Mouse (Mus musculus): Measurements from ENCODE around the gene Myoz1. TPM values are rescaled to one million over a fixed set of nuclear protein-coding genes. Genes with fewer than 3 reads are reported as not detected.
"Not testable (repeated sequence)": the region's sequence is repeated elsewhere in the genome, so short reads cannot be mapped to it uniquely, and the experiment has no call there.

The Myoz1 gene
- polyA plus RNA-seq, 1 experiment from 2014 or later = 0.63 TPM

GRCm38 (mm10) chr14:20654690-20655421, 1.5 kb downstream of the Myoz1 start:
- Histone ChIP-seq H3K4me3 (no peak overlapping the region), H3K9me3 (no peaks in the 10 kb centered on the region), H3K27me3 (no peaks in the 10 kb centered on the region), H3K27ac (no peak overlapping the region), H3K4me2 (replicated peaks) (no peak overlapping the region), H3K36me3 (no peaks in the 10 kb centered on the region), H3K9ac (no peak overlapping the region), H3K4me1 (no peaks in the 10 kb centered on the region)
- ATAC-seq (ENCODE audit: insufficient number of reproducible peaks, insufficient read depth, low FRiP score, low TSS enrichment) = no peak
- WGBS = 82% methylated on average over 9 of the region's 9 CpGs

DNA sequence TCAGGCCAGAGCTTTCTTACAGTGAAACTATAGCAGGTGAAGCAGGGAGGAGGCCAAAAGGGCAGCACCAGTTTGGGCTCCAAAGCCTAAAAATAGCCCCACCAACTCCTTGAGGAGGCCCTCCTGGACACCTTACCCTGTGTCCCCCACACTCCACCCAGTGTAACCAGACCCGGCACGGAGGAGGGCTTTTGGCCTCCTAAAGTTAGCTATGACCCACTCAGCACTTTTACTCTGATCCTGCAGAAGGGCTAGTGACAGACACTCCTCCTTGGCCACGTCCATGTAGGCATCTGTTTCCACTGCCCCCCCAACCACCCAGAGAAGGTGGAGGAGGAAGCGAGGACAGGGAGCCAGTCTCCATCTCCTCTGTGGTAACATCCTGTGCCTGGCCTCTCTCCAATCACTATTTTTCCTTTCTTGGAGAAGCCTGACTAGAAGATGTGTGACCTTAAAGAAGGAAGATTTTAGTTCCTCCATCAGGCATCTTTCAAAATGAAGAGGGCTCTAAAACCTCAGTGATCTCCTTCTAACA, 4.6 kb downstream of the Myoz1 start:
- H3K27ac ChIP-seq = no peak overlapping the region
- 65% methylated on average over 4 of the region's 4 CpGs for WGBS
- ATAC-seq (ENCODE audit: insufficient number of reproducible peaks, insufficient read depth, low FRiP score, low TSS enrichment) = no peak

DNA sequence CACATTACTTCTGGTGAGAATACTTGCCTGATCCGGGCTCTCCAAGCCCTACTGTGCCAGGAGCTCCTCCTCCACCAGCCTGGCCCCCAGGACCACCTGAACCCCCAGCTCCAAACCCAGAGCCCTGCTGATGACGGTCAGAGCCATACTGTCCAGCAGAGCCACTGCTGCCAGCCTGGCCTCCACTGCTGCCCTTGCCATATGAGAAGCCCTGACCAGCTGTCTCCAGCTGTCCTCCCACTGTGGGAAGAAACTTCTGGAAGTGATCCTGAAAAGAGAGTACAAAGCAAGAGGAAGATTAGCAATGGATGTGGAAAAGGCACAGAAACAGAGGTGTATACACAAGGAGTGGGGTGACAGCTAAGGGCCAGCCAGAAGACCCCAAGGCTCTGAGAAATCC, 5.3 kb downstream of the Myoz1 start:
- no peak for ATAC-seq (ENCODE audit: insufficient number of reproducible peaks, insufficient read depth, low FRiP score, low TSS enrichment)
- H3K9ac ChIP-seq = no peak overlapping the region
- no peaks in the 10 kb centered on the region for H3K36me3 ChIP-seq
- H3K9me3 ChIP-seq = no peaks in the 10 kb centered on the region
- H3K4me2 ChIP-seq (replicated peaks) = no peak overlapping the region
- no peaks in the 10 kb centered on the region for H3K4me1 ChIP-seq
- no peak overlapping the region for H3K27ac ChIP-seq
- H3K27me3 ChIP-seq = no peaks in the 10 kb centered on the region
- 65% methylated on average over 2 of the region's 2 CpGs for WGBS
- no peak overlapping the region for H3K4me3 ChIP-seq

More for the DNA sequence above, 4.6 kb downstream of the Myoz1 start:
- H3K9me3 ChIP-seq = no peaks in the 10 kb centered on the region
- H3K36me3 ChIP-seq = no peaks in the 10 kb centered on the region
- H3K4me1 ChIP-seq = no peaks in the 10 kb centered on the region
- H3K9ac ChIP-seq = no peak overlapping the region
- no peak overlapping the region for H3K4me3 ChIP-seq
- H3K27me3 ChIP-seq = no peaks in the 10 kb centered on the region
- no peak overlapping the region for H3K4me2 ChIP-seq (replicated peaks)

DNA sequence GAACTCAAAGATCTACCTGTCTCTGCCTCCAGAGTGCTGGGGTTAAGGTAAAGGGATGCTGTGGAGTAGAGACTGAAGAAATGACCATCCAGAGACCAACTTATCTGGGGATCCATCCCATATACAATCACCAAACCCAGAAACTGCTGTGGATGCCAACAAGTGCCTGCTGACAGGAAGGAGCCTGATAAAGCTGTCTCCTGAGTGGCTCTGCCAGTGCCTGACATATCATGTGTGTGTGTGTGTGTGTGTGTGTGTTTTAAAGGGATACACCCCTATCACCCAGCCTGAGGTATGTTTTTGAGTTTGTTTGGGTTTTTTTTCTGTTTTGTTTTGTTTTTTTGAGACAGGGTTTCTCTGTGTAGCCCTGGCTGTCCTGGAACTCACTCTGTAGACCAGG, 10.0 kb downstream of the Myoz1 start:
- Histone ChIP-seq H3K9me3 (no peaks in the 10 kb centered on the region), H3K4me3 (no peak overlapping the region), H3K36me3 (no peaks in the 10 kb centered on the region), H3K4me2 (replicated peaks) (no peak overlapping the region), H3K4me1 (0 out of 2 replicates have a peak, but pooled peaks cover 8% of the 10 kb centered on the region), H3K27me3 (no peaks in the 10 kb centered on the region), H3K27ac (no peak overlapping the region), H3K9ac (no peak overlapping the region)
- no peak for ATAC-seq (ENCODE audit: insufficient number of reproducible peaks, insufficient read depth, low FRiP score, low TSS enrichment)

DNA sequence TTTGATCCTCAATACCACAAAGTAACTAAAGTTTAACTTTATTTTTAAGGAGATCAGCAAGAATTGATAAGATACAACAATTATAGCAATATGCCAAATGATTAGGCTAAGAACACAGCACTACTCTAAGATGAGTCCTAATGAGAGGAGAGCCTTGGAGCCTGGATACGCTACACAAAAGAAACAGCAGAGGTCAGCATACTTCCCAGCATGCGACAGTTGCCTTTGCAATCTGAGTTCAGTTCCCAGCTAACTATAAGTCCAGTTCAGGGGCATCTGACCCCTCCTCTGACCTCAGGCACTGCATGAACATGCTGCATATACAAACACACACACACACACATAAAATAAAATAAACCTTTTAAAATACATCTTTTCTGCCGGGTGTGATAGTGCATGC, 10.8 kb downstream of the Myoz1 start:
- Histone ChIP-seq H3K27me3 (no peaks in the 10 kb centered on the region), H3K36me3 (no peaks in the 10 kb centered on the region), H3K9ac (no peak overlapping the region), H3K4me3 (no peak overlapping the region), H3K9me3 (no peaks in the 10 kb centered on the region), H3K4me1 (0 out of 2 replicates have a peak, but pooled peaks cover 8% of the 10 kb centered on the region), H3K27ac (no peak overlapping the region), H3K4me2 (replicated peaks) (no peak overlapping the region)
- no peak for ATAC-seq (ENCODE audit: insufficient number of reproducible peaks, insufficient read depth, low FRiP score, low TSS enrichment)
- WGBS = 29% methylated on average over 3 of the region's 3 CpGs

DNA sequence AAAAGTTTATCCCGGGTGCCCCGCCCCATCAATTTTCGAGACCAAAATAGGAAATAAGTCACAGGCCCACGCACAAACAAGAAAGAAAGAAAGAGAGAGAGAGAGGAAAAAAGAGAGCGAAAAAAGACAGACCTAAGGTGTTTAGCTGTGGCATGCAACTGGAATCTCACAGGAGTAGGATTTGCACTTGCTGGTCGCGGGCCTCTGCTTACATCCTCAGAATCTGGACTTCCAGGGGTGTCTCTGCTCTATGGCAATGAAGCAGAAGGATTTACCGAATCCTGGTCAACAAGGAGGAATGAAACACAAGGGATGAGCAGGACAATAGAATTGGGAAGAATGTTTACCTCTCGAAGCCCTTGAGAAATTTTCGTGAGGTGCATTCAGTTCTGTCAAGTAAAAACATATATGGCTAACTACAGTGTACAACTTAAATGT, 14.9 kb downstream of the Myoz1 start:
- ATAC-seq (ENCODE audit: insufficient number of reproducible peaks, insufficient read depth, low FRiP score, low TSS enrichment) = no peak
- 0 out of 2 replicates have a peak, but pooled peaks cover 11% of the 10 kb centered on the region for H3K4me1 ChIP-seq
- H3K27ac ChIP-seq = peak overlapping the region; percentile 89
- 17% methylated on average over 10 of the region's 10 CpGs for WGBS
- no peaks in the 10 kb centered on the region for H3K36me3 ChIP-seq
- H3K9ac ChIP-seq = peak overlapping the region; percentile 78
- H3K9me3 ChIP-seq = no peaks in the 10 kb centered on the region
- H3K4me3 ChIP-seq = peak overlapping the region; percentile 70
- peak overlapping the region; percentile 81 for H3K4me2 ChIP-seq (replicated peaks)
- no peaks in the 10 kb centered on the region for H3K27me3 ChIP-seq

- Histone ChIP-seq H3K4me1 (0 out of 2 replicates have a peak, but pooled peaks cover 11% of the 10 kb centered on the region), H3K36me3 (no peaks in the 10 kb centered on the region), H3K4me3 (peak within 1 kb of the TSS; percentile 70), H3K9me3 (no peaks in the 10 kb centered on the region), H3K9ac (peak within 1 kb of the TSS; percentile 78), H3K27me3 (no peaks in the 10 kb centered on the region), H3K27ac (peak within 1 kb of the TSS; percentile 89), H3K4me2 (replicated peaks) (peak within 1 kb of the TSS; percentile 81)
- peak; percentile 89 for ATAC-seq (ENCODE audit: insufficient number of reproducible peaks, insufficient read depth, low FRiP score, low TSS enrichment)
- WGBS = under 1% methylated on average over 72 of the region's 73 CpGs
Observed at GRCm38 (mm10) chr14:20640644-20641437, 15.5 kb downstream of the Myoz1 start, which contains the start of gene Usp54. Usp54 (minus strand) TSS chr14:20641063.

DNA sequence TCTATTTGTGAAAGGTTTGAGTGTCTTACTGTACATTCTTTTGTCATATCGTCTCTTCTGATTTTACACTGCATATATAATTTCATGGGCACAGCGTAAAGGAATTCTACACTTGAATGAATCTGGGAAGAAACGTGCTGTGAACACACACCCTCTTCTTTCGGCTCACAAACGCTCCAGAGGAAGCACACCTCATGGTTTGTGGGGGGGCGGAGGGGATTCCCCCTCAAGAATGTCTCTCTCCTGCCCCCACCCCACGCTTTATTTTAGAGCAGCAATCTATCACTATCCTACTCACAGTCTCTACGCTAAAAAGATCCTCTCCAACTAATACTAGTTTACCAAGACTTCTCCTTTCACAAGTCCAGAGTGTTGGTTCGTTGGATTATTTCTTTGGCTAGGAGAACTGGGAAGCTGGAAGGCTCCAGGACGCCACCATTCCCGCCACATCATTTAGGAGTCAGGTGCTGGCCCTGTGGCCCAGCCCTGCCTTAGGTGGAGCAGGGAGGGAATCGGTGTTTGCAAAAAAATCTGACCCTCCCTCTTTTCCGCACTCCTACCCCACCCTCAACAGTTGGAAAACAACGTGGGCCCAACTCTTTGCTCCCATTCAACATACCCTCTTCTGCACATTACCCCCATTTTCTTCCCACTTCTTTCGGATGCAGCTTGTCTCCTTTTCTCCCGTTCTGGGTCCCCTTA, 16.3 kb downstream of the Myoz1 start:
- H3K4me2 ChIP-seq (replicated peaks) = peak overlapping the region; percentile 81
- H3K27me3 ChIP-seq = no peaks in the 10 kb centered on the region
- H3K36me3 ChIP-seq = no peaks in the 10 kb centered on the region
- peak overlapping the region; percentile 78 for H3K9ac ChIP-seq
- peak overlapping the region; percentile 70 for H3K4me3 ChIP-seq
- no peaks in the 10 kb centered on the region for H3K9me3 ChIP-seq
- H3K27ac ChIP-seq = peak overlapping the region; percentile 89
- peak; percentile 73 for ATAC-seq (ENCODE audit: insufficient number of reproducible peaks, insufficient read depth, low FRiP score, low TSS enrichment)
- H3K4me1 ChIP-seq = 0 out of 2 replicates have a peak, but pooled peaks cover 11% of the 10 kb centered on the region
- WGBS = 3% methylated on average over 16 of the region's 16 CpGs

DNA sequence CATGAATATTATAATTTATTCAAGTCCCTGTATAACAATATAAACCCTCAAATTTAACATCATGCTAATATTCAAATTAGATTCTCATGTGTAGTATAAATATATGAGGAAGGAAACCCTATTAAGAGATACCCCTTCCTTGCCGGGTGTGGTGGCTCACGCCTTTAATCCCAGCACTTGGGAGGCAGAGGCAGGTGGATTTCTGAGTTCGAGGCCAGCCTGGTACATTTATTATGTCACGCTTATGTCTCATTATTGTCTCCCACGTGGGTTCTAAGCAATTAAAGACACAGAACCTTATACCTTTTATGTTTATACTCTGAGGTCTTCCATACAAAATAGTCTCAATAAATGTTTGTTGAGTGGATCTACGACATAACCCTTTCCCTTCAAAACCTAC, 17.6 kb downstream of the Myoz1 start:
- H3K9ac ChIP-seq = no peak overlapping the region
- no peak for ATAC-seq (ENCODE audit: insufficient number of reproducible peaks, insufficient read depth, low FRiP score, low TSS enrichment)
- H3K36me3 ChIP-seq = no peaks in the 10 kb centered on the region
- no peaks in the 10 kb centered on the region for H3K9me3 ChIP-seq
- 89% methylated on average over 6 of the region's 6 CpGs for WGBS
- no peak overlapping the region for H3K27ac ChIP-seq
- no peaks in the 10 kb centered on the region for H3K27me3 ChIP-seq
- H3K4me3 ChIP-seq = no peak overlapping the region
- H3K4me2 ChIP-seq (replicated peaks) = no peak overlapping the region
- H3K4me1 ChIP-seq = 0 out of 2 replicates have a peak, but pooled peaks cover 11% of the 10 kb centered on the region

GRCm38 (mm10) chr14:20637818-20638574, 18.3 kb downstream of the Myoz1 start:
- ATAC-seq (ENCODE audit: insufficient number of reproducible peaks, insufficient read depth, low FRiP score, low TSS enrichment) = no peak
- Histone ChIP-seq H3K9ac (no peak overlapping the region), H3K9me3 (no peaks in the 10 kb centered on the region), H3K27ac (no peak overlapping the region), H3K36me3 (no peaks in the 10 kb centered on the region), H3K4me1 (0 out of 2 replicates have a peak, but pooled peaks cover 11% of the 10 kb centered on the region), H3K27me3 (no peaks in the 10 kb centered on the region), H3K4me2 (replicated peaks) (no peak overlapping the region), H3K4me3 (no peak overlapping the region)
- WGBS = 89% methylated on average over 2 of the region's 2 CpGs

DNA sequence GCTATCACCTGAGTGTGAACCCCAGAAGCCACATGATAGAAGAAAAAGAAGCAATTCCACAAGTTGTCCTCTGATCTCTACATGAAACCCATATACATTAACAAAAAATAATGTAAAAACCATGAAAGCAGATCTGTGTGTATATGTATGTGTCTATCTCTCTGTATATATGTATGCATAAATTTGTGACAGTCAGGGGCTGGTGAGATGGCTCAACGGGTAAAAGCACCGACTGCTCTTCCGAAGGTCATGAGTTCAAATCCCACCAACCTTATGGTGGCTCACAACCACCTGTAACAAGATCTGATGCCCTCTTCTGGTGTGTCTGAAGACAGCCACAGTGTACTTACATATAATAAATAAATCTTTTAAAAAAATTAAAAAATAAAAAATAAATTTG, 19.4 kb downstream of the Myoz1 start:
- not testable (repeated sequence) for H3K9ac ChIP-seq, H3K36me3 ChIP-seq
- 94% methylated on average over 3 of the region's 3 CpGs for WGBS

More for the DNA sequence above, 19.4 kb downstream of the Myoz1 start:
- not testable (repeated sequence) for H3K4me3 ChIP-seq; H3K4me2 ChIP-seq (replicated peaks); ATAC-seq (ENCODE audit: insufficient number of reproducible peaks, insufficient read depth, low FRiP score, low TSS enrichment); H3K4me1 ChIP-seq; H3K27me3 ChIP-seq; H3K9me3 ChIP-seq; H3K27ac ChIP-seq

Measured in embryonic facial prominence, embryonic 12.5 days (tissue).